Mouse (Mus musculus) right cerebral cortex, postnatal 25 days (tissue): ENCODE data around the gene Il1r1.
"Not testable (repeated sequence)": the region's sequence is repeated elsewhere in the genome, so short reads cannot be mapped to it uniquely, and the experiment has no call there.

ENCODE experiments used
- DNase-seq: peaks from one replicate; pipeline ENCODE4 v3.0.0; 2022

Gene Il1r1

DNA sequence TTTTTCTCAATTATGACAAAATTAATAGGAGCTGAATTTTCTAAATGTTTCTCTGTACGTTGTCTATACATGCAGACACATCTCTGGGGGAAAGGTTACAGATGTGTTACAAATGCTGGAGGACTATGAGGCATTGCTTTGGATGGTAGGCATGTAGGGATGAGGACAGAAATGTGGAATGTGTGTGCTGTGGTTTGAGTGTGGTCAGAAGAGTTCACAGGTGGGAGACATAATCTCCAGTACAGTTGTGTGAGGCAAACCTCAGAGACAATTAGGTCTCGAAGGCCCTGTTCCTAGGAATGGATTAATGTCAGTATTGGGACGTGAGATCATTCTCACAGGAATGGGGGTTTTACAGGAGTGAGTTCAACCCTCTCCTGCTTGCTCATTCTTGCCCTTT lies 47.3 kb downstream of the Il1r1 start:
- no peak for DNase-seq

DNA sequence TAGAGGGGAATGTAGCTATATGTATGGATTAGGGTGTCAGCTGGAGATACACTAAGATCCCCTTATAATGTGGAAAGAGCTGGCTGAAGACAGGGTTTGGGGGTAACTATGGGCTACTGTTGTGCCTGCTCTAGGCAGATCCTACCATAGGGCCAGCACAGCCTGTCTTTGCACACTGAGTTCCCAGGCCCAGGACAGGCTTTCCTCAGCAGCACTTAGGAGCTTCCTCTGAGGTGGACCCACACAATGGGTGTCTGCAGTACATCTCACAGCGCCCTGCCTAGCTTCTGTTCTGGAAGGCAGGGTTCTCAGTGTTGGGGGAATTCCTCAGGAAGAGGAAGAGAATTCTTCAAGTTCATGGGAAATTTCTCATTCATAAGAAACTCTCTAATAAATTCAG lies 48.6 kb downstream of the Il1r1 start:
- DNase-seq, result no peak

DNA sequence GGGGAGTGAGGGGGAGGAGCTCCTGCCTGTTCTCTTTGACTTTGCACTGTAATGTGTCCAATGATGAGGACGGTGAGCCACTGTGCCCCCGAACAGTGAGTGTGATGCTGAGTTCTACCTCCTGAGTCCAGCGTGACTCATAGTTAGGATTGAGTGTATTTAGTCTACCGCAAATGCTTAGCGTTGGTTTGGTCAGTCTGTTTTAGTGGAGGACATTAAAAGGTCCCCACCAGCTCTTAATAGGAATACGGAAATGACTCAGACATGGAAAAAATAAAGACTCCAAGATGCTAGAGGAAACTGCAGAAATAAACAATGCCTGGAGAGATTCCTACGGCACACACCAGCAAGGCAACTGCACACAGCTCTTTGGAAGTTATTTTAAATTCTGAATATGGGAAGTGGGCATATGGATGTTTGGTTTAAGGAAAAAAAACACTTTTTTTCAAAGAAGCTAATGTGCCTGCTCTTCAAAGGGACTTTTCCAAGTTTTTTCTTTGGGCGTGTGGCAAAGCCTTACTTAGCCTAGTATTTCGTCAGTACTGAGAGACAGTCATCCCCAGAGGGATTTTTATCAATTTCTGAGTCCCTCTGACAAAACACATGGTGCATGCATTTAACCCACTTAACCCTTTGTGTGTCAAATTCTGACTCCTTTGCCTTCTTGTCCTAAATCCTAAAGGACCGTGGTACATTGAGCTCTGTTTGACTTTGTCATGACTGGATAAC lies 50.6 kb downstream of the Il1r1 start:
- no peak for DNase-seq

DNA sequence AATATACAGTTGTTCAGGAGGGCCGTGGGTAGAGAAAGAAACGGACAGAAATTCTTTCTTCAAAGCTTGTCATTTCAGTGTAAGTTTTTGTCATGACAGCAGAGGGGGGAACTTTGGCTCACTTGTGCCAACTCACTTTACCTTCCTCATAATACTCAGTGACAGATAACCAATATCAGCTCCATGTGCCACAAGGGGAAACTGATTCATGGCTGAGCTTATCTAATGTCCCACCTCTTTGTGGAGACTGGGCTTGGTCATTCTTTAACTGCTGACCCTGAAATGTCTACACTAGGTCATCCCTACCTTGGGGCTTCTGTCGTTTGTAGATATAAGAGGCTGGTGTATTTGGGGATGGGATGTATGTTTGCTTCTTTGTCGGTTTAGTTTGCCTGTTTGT lies 53.1 kb downstream of the Il1r1 start:
- DNase-seq, result no peak

DNA sequence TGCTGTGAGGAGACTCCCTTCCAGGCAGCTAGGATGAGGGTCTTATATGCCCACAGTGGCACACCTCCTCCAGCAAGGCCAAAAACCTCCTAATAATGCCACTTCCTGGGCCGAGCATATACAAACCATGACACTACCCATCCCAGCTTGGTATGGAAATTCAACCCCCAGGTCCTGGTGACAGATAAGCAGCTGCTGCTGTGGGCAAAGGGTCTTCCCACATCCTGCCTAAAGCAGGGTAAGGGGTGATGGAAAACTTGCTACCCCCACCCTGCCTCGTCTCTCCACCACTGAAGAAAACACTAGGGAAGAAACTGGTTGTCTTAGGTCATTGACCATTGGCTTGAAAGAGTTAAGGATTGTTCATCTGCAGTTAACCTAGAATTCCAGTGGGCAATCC lies 53.8 kb downstream of the Il1r1 start:
- no peak for DNase-seq

DNA sequence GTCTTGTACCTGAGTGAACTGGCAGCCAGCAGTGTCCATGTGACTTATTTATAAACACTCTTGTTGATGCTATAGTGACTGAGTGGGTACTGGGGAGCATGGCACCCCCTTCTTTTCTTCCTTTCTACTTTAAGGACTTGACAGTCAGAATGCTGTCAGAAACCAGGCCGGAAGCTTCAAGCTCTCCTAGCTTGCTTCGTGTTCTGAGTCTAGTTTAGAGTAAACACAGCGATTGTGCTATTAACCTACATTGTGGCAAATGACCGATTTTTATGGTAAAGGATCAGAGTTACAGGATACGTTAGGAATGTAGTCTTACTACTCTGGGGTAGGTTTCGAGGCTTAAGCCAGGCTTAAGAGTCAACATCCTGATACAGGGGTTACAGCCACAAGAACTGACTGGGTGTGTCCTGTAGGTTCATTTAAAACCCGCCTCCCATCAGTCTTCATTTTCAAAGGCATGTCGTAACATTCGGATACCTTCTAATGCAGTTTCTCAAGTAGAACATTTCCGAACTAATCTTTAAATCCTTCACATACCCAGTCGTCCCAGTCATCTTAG lies 54.4 kb downstream of the Il1r1 start:
- no peak for DNase-seq

DNA sequence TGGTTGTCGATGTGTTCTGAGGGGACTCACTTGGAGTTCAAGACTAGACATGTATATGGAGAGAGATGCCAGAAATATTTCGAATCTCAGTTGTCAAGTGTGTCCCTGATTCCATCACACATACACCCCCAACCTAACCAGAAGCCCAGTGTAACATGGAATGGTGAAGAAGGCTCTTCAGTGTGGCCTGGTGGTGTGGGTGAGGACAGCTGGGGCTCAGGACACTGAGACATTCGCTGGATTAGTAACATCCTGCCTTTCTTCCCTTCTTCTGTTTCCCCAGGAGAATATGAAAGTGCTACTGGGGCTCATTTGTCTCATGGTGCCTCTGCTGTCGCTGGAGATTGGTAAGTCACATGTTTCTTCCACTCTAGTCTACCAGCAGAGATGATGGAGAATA lies 57.1 kb downstream of the Il1r1 start:
- DNase-seq, result no peak

DNA sequence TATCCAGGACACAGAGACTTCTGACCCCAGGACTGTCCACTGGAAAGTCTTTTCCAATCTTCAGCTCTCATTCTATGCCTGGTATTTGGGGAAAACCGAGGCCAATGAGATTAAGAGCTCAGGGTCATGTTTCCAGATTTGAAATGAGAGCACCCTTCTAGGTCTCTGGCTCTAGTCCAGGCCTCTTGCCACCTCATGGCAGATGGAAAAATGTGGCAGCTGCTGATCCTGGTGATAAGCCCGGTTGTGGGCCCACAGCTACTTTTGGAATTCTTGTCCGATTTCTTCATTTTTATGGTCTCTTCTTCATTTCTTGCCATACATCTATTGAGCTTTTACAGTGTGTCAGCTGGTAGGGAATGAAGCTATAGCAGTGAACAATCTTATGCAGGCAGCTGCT lies 57.5 kb downstream of the Il1r1 start:
- DNase-seq, result no peak

DNA sequence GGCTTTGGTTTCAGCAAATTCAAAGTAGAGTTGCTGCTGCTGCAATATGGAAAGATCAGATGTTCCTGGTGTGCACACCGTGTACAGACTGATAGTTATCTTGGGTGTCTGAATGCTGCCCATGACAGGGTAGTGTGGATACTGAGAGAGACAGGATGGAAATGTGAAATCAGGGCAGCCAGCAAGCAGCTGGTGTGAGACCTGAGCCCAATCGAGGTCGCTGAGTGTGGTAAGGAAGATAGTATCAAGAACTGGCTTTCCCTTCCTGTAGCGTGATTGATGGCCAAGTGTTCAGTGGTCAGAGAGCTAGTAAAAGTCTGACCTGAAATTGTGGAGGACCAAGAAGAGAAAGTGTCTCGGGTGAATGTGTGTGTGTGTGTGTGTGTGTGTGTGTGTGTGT lies 59.1 kb downstream of the Il1r1 start:
- no peak for DNase-seq

DNA sequence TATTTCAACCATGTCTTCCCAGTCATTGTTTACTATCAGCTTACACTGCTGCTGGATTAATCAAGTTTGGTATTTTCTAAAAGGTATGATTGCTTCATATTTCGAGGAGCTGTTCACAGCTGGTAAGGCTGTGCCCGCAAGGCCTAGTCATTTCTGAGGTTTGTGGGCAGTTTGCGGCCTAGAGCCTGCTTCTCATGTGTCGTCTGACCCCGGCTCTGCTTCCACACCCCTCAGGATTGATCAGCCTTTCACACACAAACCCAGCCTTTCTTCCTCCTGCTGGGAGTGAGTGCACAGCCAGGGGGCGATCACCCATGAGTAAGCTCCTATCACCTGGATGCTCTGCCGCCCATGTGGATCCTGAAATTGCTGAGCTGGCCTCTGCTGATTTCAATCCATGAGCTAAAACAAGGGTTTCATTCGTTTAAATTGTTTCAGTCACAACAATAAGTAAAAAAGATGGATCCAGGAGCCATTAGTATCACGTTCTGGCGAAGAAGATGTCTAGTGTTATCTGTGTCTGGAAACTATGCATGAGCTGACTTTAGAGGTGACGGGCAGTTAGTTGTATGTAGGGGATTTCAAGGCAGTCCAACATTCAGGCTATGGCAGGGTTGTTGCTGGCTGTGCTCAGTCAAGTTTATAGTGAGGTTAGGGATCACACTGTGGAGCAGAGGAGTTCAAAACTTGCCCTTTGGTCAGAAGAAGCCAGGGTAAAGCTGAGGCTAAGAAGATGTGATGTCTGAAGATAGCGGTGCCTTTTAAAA lies 65.8 kb downstream of the Il1r1 start:
- DNase-seq, result no peak

DNA sequence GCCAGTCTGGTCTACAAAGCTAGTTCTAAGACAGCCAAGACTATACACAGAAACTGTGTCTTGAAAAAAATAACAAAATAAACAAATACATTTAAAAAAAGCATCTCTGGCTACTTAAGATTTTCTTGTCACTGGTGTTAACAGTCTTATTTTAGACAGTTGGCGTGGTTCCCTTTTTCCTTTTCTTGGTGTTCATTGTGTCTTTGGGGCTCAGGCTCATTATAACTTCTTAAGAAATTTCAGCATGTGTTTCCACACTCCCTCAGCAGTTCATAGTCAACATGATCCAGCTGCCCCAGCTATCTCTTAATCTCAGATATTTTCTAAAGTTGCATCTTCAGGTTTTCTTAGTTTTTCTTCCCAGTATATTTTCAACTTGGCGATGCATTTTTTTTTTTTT lies 67.4 kb downstream of the Il1r1 start:
- DNase-seq, result no peak

DNA sequence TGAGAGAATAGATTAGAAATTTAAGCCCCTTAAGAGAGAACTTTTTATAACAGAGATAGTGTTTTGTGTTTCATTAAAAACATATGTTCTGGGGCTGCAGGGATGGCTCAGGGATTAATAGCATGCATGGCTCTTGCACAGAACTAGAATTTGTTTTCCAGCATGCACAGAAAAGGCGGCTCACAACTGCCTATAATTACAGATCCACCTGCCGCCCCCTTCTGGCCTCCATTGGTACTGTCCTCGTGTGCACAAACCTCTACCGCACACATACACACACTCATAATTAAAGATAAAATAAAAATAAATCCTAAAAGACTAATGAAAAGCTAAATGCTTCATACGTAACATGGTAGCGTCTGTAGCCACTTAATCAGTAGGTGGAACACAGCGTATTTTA lies 69.0 kb downstream of the Il1r1 start:
- no peak for DNase-seq

DNA sequence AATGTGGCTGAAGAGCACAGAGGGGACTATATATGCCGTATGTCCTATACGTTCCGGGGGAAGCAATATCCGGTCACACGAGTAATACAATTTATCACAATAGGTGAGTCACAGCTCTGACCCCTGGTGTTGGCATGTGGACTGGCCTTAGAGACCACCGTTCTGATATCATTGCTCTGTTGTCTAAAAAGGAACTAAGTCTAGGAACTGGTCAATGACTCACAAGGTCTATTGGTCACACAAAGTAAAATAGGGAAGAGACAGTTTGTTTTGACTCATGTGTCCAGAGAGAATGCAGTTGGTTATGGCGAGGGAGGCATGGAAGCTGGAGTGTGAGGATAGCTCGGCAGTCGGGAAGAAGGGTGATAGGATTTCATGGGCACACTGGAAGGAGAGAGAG lies 69.9 kb downstream of the Il1r1 start:
- no peak for DNase-seq

DNA sequence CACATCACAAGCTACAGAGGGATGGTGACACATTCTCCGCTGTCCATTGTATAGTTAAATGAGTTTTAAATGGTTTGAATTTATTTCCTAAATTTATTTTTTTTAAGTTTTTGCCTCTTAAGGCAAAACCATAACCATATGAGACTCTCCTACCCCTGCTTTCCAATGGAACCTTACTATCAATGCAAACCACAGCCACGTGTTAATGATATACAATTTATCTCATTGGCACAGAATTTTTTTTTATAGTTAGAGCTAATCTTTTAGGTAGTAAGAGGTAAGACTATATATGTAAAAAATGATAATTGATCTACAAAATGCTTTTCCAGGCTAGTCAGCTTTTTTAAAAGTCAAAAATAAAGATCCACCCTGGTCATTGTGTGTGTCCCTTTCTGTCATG lies 73.2 kb downstream of the Il1r1 start:
- no peak for DNase-seq

DNA sequence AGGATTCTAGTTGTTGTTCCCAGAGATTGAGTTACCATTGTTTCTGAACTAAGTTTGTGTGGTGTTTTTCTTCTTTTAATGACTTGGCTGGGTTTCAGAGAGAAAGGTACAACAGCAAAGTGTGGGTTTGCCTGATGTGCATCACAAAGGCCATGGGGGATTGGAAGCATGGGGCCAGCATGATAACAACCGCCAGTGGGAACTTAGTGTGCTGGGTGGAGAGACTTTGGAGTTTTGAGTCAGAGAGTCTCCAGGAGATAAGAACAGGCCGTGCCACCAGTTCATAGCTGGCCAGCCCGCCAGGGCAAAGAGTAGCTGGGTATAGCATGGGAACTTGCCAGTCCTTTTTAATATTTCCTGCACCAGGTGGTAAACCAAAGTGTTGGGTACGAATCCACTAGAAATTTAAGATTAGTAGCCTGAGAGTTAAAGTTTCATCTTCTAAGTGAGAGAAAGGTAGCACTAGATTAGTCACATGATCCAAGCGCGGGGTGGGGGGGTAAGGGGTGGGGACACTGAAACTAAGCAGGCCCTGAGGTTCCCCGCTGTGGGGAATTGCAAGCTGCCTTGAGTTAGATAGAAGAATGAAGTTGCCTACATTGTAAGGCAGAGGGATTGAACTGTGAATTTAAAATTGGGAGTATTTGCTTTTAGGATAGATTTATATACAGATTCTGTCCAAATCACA lies 78.4 kb downstream of the Il1r1 start:
- no peak for DNase-seq

DNA sequence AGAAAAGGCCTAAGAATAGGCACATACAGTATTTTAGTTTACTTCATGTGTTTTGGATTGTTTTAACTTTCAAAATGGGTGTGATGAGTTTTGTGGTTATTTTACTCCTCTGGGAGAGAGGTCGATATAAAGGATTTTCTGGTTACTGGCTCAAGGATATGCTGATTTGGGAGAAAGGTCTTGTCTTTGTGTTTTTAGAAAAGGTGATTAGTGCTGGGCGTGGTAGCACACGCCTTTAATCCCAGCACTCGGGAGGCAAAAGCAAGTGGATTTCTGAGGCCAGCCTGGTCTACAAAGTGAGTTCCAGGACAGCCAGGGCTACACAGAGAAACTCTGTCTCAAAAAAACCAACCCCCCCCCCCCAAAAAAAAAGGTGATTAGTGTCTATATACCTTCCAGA lies 79.4 kb downstream of the Il1r1 start:
- not testable (repeated sequence) for DNase-seq

DNA sequence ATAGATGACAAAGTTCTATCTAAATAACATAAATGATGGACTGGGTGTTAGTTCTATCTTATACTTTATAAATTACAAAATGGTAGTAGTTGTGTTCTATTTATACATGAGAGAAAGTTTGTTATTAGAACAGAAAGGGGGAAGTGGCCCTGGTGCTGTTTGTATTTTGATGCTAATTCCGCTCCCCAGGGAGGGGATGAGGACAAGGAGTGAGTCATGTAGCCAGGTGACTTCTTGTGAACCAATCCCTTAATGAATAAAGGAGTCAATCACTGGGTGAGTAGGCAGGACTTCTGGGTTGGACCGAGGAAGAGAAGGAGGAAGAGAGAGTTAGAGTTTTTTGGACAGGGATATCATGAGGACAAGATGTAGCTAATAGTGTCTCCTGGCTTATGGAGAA lies 81.2 kb downstream of the Il1r1 start:
- DNase-seq, result no peak

DNA sequence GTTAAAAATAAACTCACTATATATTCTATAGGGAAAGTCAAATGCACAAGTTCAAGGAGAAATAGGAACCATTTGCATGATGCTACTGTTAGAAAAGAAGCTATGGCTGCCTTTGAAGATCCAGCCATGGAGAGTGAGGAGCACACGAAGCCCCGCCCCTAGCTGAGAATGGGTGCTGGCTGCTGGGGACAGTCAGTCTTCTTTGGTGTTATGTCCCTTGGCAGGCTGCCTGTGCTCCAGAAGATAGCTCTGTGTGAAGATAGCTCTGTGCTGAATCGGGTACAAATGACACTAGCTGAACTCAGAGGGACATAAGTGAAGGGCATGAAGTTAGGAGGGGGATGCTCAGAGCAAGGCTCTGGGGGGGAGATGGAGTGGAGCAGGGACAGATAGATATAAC lies 86.2 kb downstream of the Il1r1 start:
- DNase-seq, result no peak

DNA sequence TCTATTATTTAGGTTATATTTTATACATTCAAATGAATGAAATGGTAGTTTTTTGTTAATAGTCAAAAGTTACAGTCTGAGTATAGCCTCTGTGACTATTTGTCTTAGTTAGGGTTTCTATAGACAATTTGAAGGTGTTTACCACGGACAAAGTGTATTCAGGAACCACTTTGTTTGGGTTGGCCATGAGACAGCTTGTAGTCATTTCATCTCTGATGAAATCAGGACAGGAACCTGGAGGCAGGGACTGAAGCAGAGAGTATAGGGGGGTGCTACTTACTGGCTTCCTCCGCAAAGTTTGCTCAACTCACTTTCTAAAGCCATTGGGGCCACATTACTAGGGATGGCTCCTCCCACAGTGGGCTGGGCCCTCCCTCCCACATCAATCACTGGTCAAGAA lies 86.7 kb downstream of the Il1r1 start:
- DNase-seq, result no peak

DNA sequence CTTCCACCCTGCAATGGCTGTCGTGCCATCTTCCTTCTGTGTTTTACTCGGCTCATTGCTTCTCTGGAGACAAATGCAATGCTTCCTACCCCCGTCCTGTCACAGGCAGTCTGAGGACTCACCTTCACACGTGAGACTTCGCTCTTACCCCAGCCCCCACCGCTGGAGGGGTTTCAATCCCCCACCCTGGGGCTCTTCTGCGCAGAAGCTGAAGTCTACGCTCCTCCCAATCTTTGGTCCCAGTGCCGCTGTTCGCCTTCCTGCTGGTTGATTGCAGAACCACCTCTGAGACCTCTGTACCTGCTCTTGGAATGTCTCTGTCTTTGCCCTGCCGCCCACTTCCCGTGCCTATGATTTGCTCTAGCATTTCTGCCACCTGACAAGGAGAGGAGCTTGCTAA lies 89.1 kb downstream of the Il1r1 start:
- no peak for DNase-seq

DNA sequence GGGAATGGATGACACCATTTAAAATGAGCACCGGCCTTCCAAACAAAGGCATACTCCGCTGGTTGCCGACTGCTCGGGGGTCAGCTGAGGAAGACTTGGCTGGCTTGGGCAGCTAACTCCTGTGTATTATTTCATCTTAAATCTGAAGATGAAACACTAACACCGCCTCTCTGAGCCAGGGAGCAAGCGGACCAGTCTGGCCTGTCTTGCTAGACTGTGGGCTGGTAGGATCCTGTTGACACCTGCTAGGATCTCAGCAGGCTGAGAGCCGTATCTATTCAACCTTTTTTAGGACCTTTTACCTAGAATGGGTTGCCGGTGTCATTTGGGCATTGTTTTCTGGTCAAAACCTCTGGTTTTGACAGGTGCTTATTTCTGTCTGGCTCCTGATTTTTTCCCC lies 92.8 kb downstream of the Il1r1 start:
- DNase-seq, result no peak

DNA sequence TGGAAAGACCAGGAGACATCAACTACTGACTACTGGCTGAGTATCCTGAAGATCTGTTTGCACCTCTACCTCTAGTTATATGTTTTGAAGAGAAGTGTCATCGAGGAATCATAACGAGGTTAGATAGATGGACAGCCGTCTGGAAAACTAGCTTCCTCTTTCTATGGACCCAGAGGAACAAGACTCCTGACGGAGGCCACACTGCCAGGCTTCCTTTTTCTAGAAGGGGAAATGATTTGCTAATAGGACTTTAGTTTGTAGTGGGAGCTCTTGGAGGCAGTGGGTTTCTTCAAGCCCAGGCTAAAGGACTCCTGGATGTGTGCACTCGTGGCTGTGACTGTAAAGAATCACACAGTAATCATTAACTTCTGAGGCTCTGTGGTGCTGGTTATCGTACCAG lies 96.9 kb downstream of the Il1r1 start:
- DNase-seq, result no peak

DNA sequence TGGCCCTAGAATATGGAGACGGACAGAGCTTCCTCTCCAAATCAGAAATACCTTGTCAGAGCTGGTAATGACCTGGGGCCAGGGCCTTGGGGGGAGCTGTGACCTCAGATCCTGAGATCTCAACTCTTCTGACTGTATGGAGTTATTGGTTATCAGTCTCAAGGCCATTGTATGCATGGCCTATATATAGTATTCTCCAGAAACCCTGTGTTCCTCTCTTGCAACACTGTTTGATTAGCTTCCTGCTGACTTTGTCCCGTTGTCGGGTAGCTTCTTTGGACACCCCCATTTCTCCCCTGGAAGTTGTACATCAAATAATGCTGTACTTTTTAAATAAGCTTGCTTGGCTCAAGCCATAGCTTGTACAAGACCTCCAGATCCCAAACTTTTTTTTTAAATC lies 97.7 kb downstream of the Il1r1 start:
- no peak for DNase-seq

DNA sequence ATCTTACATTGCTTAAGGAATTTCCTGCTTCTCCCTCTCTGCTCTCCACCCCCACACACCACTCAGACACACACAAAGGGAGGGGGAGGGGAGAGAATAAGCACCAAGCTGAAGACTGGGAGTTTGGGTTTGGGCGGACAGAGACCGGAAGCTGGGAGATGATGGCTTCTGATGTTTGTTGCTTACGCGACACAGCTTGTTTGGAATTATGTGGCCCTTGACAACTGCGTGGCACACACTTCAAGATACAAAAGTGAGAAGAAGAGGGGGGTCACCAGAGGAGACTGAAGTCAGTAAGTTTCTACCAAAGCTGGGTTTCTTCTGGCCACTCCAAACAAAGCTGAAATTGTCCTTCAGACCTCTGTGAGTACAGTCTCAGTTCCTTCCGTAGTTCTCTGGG lies 99.6 kb downstream of the Il1r1 start, which contains the start of gene Il1rl2:
Gene Il1rl2 (plus strand): TSS at position 154 of the 400 bp plus-strand sequence.
- DNase-seq, result no peak
